Mouse (Mus musculus) forebrain, postnatal 0 days (tissue): Measurements from ENCODE around the gene Optc. TPM values are rescaled to one million over a fixed set of nuclear protein-coding genes. Genes with fewer than 3 reads are reported as not detected.

Experiments used
- ATAC-seq: fragments of 200-750 bp; cut with Nextera tagmentation; 2 replicates; pipeline ENCODE4 v1.8.0; 2017; ENCODE audit warnings: mild to moderate bottlenecking, moderate library complexity
- DNase-seq: peaks from one replicate; pipeline ENCODE4 v3.0.0-alpha.2; 2015
- H3K27ac ChIP-seq: fragments of 300-500 bp; sonication (generic); 2 replicates; pipeline ENCODE4 v1.5.1; 2014; ENCODE audit warnings: low read depth, mild to moderate bottlenecking, antibody characterized with exemption, low read length, moderate library complexity, mixed read lengths
- H3K27me3 ChIP-seq: fragments of 300-500 bp; sonication (generic); 2 replicates; pipeline ENCODE4 v1.6.1; 2014; ENCODE audit warnings: mild to moderate bottlenecking, low read length, mixed read lengths; ENCODE audit not compliant: insufficient read depth
- H3K36me3 ChIP-seq: fragments of 300-500 bp; sonication (generic); 2 replicates; pipeline ENCODE4 v1.6.1; 2014; ENCODE audit warnings: mild to moderate bottlenecking, moderate library complexity; ENCODE audit not compliant: insufficient read depth
- H3K4me1 ChIP-seq: fragments of 300-500 bp; sonication (generic); 2 replicates; pipeline ENCODE4 v1.6.1; 2014; ENCODE audit warnings: antibody characterized with exemption; ENCODE audit not compliant: insufficient read depth
- H3K4me2 ChIP-seq: fragments of 300-500 bp; sonication (generic); 2 replicates; pipeline ENCODE4 v1.6.1; 2014; ENCODE audit warnings: low read depth, mild to moderate bottlenecking, moderate library complexity
- H3K4me3 ChIP-seq: fragments of 300-500 bp; sonication (generic); 2 replicates; pipeline ENCODE4 v1.5.1; 2014; ENCODE audit warnings: low read depth, low read length, mixed read lengths
- H3K9ac ChIP-seq: fragments of 300-500 bp; sonication (generic); 2 replicates; pipeline ENCODE4 v1.6.1; 2014; ENCODE audit warnings: mild to moderate bottlenecking
- H3K9me3 ChIP-seq: fragments of 300-500 bp; sonication (generic); 2 replicates; pipeline ENCODE4 v1.6.1; 2016; ENCODE audit warnings: low read length
- CTCF ChIP-seq: sonication (generic); IDR thresholded peaks from 2 replicates; pipeline ENCODE4 v1.5.1; 2016; ENCODE audit warnings: antibody characterized with exemption, control low read depth, low read depth
- WGBS: fragments of 180-500 bp; shearing (Covaris S2); extraction: QIAGEN DNeasy Blood & Tissue Kit; methylation state at CpG from one replicate; pipeline ENCODE4 v1.1.7; 2014; 5-methylcytosine and 5-hydroxymethylcytosine counted together
- polyA plus RNA-seq: library from polyadenylated mRNA; unstranded; fragments of >200 nt; fragmentation: Nextera tagmentation; extraction: Ambion mirVana; gene quantifications from 2 replicates; pipeline ENCODE4 v1.2.1, GENCODE M21; 2015
- total RNA-seq: library from RNA; depleted of rRNA; stranded (reverse); fragments of >200 nt; gene quantifications from 2 replicates; pipeline ENCODE4 v1.2.3, GENCODE M21; 2014

The Optc gene
- total and polyA plus RNA-seq, 2 experiments from 2014 or later = 2.4 to 5.1 TPM

GRCm38 (mm10) chr1:133869221-133869620 lies 38.6 kb downstream of the Optc start:
- H3K9ac ChIP-seq = no peak overlapping the region
- no peak for ATAC-seq
- H3K4me1 ChIP-seq = no peaks in the 10 kb centered on the region; the same call in 1 of the 2 replicates
- no peak overlapping the region for H3K4me3 ChIP-seq
- H3K9me3 ChIP-seq = no peaks in the 10 kb centered on the region
- WGBS = 56% methylated on average over 2 of the region's 2 CpGs
- no peaks in the 10 kb centered on the region for H3K36me3 ChIP-seq
- no peak overlapping the region for H3K27ac ChIP-seq
- no peak for TF ChIP-seq CTCF
- no peak overlapping the region for H3K4me2 ChIP-seq
- H3K27me3 ChIP-seq = no peaks in the 10 kb centered on the region
- no peak for DNase-seq

- peak overlapping the region; percentile 54 for H3K27ac ChIP-seq
- H3K27me3 ChIP-seq = no peaks in the 10 kb centered on the region
- no peaks in the 10 kb centered on the region for H3K9me3 ChIP-seq
- DNase-seq (peak; percentile 66), ATAC-seq (peak; percentile 64)
- 9% methylated on average over 10 of the region's 10 CpGs for WGBS
- H3K4me3 ChIP-seq = no peak overlapping the region
- no peak overlapping the region for H3K9ac ChIP-seq
- peaks cover 8% of the 10 kb centered on the region; the same call in 1 of the 2 replicates for H3K4me1 ChIP-seq
- no peak overlapping the region for H3K4me2 ChIP-seq
- no peaks in the 10 kb centered on the region for H3K36me3 ChIP-seq
- no peak for TF ChIP-seq CTCF
Measured at GRCm38 (mm10) chr1:133863257-133863997, 44.4 kb downstream of the Optc start.

GRCm38 (mm10) chr1:133861028-133861427 lies 46.8 kb downstream of the Optc start:
- no peak for TF ChIP-seq CTCF
- Histone ChIP-seq H3K36me3 (no peaks in the 10 kb centered on the region), H3K9ac (no peak overlapping the region), H3K4me2 (no peak overlapping the region), H3K27ac (no peak overlapping the region), H3K27me3 (no peaks in the 10 kb centered on the region), H3K4me1 (peaks cover 8% of the 10 kb centered on the region; the same call in 1 of the 2 replicates), H3K4me3 (no peak overlapping the region), H3K9me3 (no peaks in the 10 kb centered on the region)
- 71% methylated on average over 5 of the region's 5 CpGs for WGBS
- DNase-seq (no peak), ATAC-seq (no peak)

- WGBS = 77% methylated on average over 20 of the region's 20 CpGs
- ATAC-seq (no peak), DNase-seq (no peak)
- H3K9me3 ChIP-seq = no peaks in the 10 kb centered on the region
- H3K27me3 ChIP-seq = no peaks in the 10 kb centered on the region
- TF ChIP-seq CTCF = no peak
- no peak overlapping the region for H3K27ac ChIP-seq
- H3K36me3 ChIP-seq = no peaks in the 10 kb centered on the region
- H3K4me2 ChIP-seq = no peak overlapping the region
- H3K4me3 ChIP-seq = no peak overlapping the region
- peaks cover 14% of the 10 kb centered on the region; the same call in 1 of the 2 replicates for H3K4me1 ChIP-seq
- no peak overlapping the region for H3K9ac ChIP-seq
Measured at GRCm38 (mm10) chr1:133859821-133860711, 47.7 kb downstream of the Optc start.

- DNase-seq = peak; percentile 22
- no peak for TF ChIP-seq CTCF
- no peaks in the 10 kb centered on the region for H3K9me3 ChIP-seq
- H3K4me2 ChIP-seq = no peak overlapping the region
- H3K27ac ChIP-seq = no peak overlapping the region
- WGBS = 34% methylated on average over 6 of the region's 6 CpGs
- no peaks in the 10 kb centered on the region for H3K27me3 ChIP-seq
- H3K4me3 ChIP-seq = no peak overlapping the region
- no peak overlapping the region for H3K9ac ChIP-seq
- H3K36me3 ChIP-seq = no peaks in the 10 kb centered on the region
- ATAC-seq = no peak
- H3K4me1 ChIP-seq = peaks cover 18% of the 10 kb centered on the region
Measured at GRCm38 (mm10) chr1:133859257-133859656, 48.5 kb downstream of the Optc start.

GRCm38 (mm10) chr1:133857781-133858180 lies 50.0 kb downstream of the Optc start:
- no peak for DNase-seq
- Histone ChIP-seq H3K27me3 (no peaks in the 10 kb centered on the region), H3K27ac (no peak overlapping the region), H3K9ac (no peak overlapping the region), H3K4me1 (peaks cover 12% of the 10 kb centered on the region), H3K4me3 (no peak overlapping the region), H3K36me3 (no peaks in the 10 kb centered on the region), H3K4me2 (no peak overlapping the region), H3K9me3 (no peaks in the 10 kb centered on the region)
- 80% methylated on average over 5 of the region's 5 CpGs for WGBS
- no peak for TF ChIP-seq CTCF
- ATAC-seq = no peak

- H3K4me3 ChIP-seq = no peak overlapping the region
- no peaks in the 10 kb centered on the region for H3K36me3 ChIP-seq
- peaks cover 12% of the 10 kb centered on the region for H3K4me1 ChIP-seq
- no peak overlapping the region for H3K9ac ChIP-seq
- no peaks in the 10 kb centered on the region for H3K27me3 ChIP-seq
- no peak overlapping the region for H3K4me2 ChIP-seq
- TF ChIP-seq CTCF = no peak
- H3K27ac ChIP-seq = no peak overlapping the region
- DNase-seq (no peak), ATAC-seq (no peak)
- no peaks in the 10 kb centered on the region for H3K9me3 ChIP-seq
- 90% methylated on average over 5 of the region's 5 CpGs for WGBS
Measured at GRCm38 (mm10) chr1:133857171-133857570, 50.6 kb downstream of the Optc start.
